Mouse (Mus musculus) MEL (cell line): ENCODE measurements around the gene Sipa1l1.

Experiments used
- BHLHE40 ChIP-seq: IDR thresholded peaks from 2 replicates; pipeline ENCODE4 v1.6.1; 2012; ENCODE audit warnings: low read depth, mild to moderate bottlenecking, inconsistent platforms, low read length, improper control_type of control experiment, borderline replicate concordance
- CHD2 ChIP-seq: IDR thresholded peaks from 2 replicates; pipeline ENCODE4 v1.6.1; 2011; ENCODE audit warnings: low read length, improper control_type of control experiment
- CTCF ChIP-seq, 3 experiments: IDR thresholded peaks in 2 of 3; conservative IDR thresholded peaks in 1 of 3; 2 replicates each; pipeline ENCODE4 v1.5.1; 2011 to 2012; ENCODE audit warnings: low read length in 3 of 3, low read depth in 2 of 3, mild to moderate bottlenecking in 2 of 3, improper control_type of control experiment in 1 of 3, inconsistent platforms in 1 of 3, mixed read lengths in 1 of 3, moderate library complexity in 1 of 3; ENCODE audit not compliant: control insufficient read depth in 1 of 3, insufficient read depth in 1 of 3, poor library complexity in 1 of 3, severe bottlenecking in 1 of 3
- ELF1 ChIP-seq: IDR thresholded peaks from 2 replicates; pipeline ENCODE4 v1.6.1; 2014; ENCODE audit warnings: low read depth, mild to moderate bottlenecking, inconsistent platforms, low read length, improper control_type of control experiment, moderate library complexity
- GATA1 ChIP-seq: IDR thresholded peaks from 2 replicates; pipeline ENCODE4 v1.6.1; 2011; ENCODE audit warnings: low read depth, low read length, improper control_type of control experiment
- JUND ChIP-seq: IDR thresholded peaks from 2 replicates; pipeline ENCODE4 v1.6.1; 2011; ENCODE audit warnings: low read depth, mild to moderate bottlenecking, improper control_type of control experiment, low read length
- MAZ ChIP-seq: IDR thresholded peaks from 2 replicates; pipeline ENCODE4 v1.6.1; 2012; ENCODE audit warnings: low read depth, mild to moderate bottlenecking, inconsistent platforms, low read length, improper control_type of control experiment
- MEF2A ChIP-seq: IDR thresholded peaks from 2 replicates; pipeline ENCODE4 v1.6.1; 2014; ENCODE audit warnings: low read depth, mild to moderate bottlenecking, inconsistent platforms, low read length, improper control_type of control experiment; ENCODE audit not compliant: poor library complexity, insufficient replicate concordance, severe bottlenecking; ENCODE audit errors: extremely low read depth
- MXI1 ChIP-seq: IDR thresholded peaks from 2 replicates; pipeline ENCODE4 v1.6.1; 2011; ENCODE audit warnings: mild to moderate bottlenecking, low read depth, low read length, improper control_type of control experiment
- NRF1 ChIP-seq: IDR thresholded peaks from 2 replicates; pipeline ENCODE4 v1.6.1; 2014; ENCODE audit warnings: low read depth, mild to moderate bottlenecking, inconsistent platforms, low read length, improper control_type of control experiment, moderate library complexity; ENCODE audit not compliant: poor library complexity, insufficient read depth, severe bottlenecking
- RAD21 ChIP-seq: IDR thresholded peaks from 2 replicates; pipeline ENCODE4 v1.6.1; 2011; ENCODE audit warnings: mild to moderate bottlenecking, low read depth, low read length, improper control_type of control experiment
- SMC3 ChIP-seq: IDR thresholded peaks from 2 replicates; pipeline ENCODE4 v1.6.1; 2011; ENCODE audit warnings: low read depth, low read length, improper control_type of control experiment
- ZKSCAN1 ChIP-seq: IDR thresholded peaks from 2 replicates; pipeline ENCODE4 v1.6.1; 2012; ENCODE audit warnings: low read depth, mild to moderate bottlenecking, inconsistent platforms, low read length, improper control_type of control experiment, moderate library complexity
- ZMIZ1 ChIP-seq: IDR thresholded peaks from 2 replicates; pipeline ENCODE4 v1.6.1; 2012; ENCODE audit warnings: low read depth, mild to moderate bottlenecking, inconsistent platforms, low read length, improper control_type of control experiment, moderate library complexity

DNA sequence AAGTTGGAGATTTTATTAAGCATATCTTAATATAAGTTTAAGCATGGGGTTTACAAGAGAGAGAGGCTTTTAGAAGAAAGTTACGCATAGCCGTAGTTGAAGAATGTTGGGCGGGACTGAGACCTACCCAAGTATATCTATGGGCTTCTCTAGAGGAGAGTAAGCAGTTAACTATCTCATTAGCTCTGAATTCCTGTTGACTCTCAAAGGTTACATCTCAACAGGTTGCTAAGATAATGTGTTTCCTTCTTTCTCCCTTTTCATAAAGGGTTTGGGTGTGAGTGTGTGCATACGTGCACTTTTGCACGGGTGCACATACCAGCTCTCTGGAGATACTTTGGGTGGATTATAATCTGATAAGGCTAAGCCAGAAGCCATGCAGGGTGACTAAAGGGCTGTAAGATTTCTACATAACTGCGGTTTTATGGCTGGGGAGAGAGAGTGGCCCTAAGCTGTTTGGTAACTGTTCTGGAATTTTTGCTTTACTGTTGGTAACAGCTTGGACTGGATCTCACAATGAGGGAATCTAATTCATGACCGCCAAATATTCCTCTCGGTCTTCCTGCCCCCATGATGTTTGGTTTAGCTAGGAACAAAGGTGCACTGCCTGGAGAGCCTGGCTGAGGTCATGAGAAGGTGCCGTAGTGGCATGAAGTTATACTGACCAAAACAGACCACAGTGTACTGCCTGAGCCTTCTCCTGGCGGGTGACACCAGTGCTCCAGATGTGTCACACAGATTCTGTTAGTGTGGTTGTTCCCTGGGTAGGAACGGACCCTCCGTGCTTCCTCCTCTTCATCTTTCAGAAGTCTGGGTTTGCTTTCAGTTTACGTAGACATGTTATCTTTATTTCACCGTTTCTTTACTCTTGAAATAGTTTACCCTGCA, 78.5 kb downstream of the Sipa1l1 start:
- no peak for TF ChIP-seq SMC3
- TF ChIP-seq MAZ: no peak
- TF ChIP-seq MXI1: 0 out of 2 replicates have a peak, but pooled peaks have one; percentile 19
- TF ChIP-seq CTCF (IDR thresholded peaks at IDR 0.05 in 2 of 3, conservative IDR thresholded peaks at IDR 0.05 in 1 of 3; ENCODE audit: control insufficient read depth in 1 of 3, insufficient read depth in 1 of 3, low read depth in 2 of 3, low read length in 3 of 3, poor library complexity in 1 of 3, severe bottlenecking in 1 of 3): no peak
- TF ChIP-seq BHLHE40: peak; percentile 85; the same call in 1 of the 2 replicates
- TF ChIP-seq MEF2A: no peak
- TF ChIP-seq NRF1: no peak
- peak; percentile 73 for TF ChIP-seq GATA1
- no peak for TF ChIP-seq ELF1
- TF ChIP-seq CHD2: no peak
- no peak for TF ChIP-seq ZKSCAN1
- peak; percentile 54; the same call in 1 of the 2 replicates for TF ChIP-seq ZMIZ1
- TF ChIP-seq JUND: no peak
- no peak for TF ChIP-seq RAD21
